Mouse (Mus musculus) fibroblast of lung, adult 2 months (primary cell): ENCODE data around the gene 9230102O04Rik.

ENCODE experiments used
- DNase-seq: peaks from one replicate; pipeline ENCODE4 v3.0.0-alpha.2; 2011; ENCODE audit warnings: low read depth

The 9230102O04Rik gene

DNA sequence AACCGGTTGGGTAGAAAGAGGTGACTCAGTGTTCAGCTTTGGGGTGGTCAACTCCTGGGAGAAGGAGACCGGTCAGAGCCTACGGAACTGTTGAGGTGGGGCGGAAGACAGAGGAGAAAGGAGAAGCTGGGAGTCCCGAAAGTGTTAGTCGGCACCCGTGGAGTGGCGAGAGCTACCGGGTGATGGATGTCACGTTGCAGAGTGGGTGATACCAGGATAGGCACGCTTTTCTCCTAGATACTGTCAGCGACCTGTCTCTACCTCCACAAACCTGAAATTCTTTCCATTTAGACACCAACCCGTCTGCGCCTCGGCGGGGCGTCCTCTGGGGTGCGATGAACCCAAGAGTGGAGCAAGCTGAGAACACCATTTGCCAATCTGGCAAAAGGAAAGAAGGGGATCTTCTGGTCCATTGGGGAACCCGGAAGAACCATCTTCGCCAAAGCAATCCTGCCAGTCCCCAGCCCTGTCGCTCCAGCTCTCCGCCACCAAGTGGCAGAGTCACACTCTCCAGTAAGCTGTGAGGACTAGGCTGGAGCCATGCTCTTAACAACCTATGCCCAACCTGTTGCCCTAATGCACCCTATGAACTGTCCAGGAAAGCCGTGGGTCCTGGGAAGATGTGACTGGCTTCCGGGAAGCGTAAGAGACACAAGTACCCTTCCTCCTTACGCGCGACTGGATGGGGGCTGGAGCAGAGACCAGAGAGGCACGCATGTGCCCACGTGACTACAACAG is at the start of gene 9230102O04Rik:
Gene 9230102O04Rik, minus strand, starts transcription at position 628 of the 738 bp plus-strand sequence.
- no peak for DNase-seq

DNA sequence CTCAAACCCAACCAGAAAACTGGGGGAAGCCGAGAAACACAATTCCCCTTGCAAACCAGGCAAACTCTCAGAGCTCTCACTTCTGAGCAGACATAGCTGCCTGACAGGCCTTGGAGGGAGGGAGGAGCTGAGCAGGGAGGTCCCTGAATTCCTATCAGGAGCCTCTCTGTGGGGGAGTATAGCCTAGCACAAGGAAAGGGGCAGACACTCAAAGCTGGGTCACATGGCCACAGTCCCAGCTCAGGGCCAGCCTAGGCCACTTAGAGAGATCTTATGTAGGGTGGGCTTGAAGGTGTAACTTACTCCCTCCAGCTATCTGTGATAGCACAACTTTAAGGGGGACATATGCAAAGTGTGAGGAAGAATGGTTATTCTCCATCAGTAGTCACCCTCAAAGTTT is 46.6 kb upstream of the 9230102O04Rik start:
- DNase-seq = no peak

DNA sequence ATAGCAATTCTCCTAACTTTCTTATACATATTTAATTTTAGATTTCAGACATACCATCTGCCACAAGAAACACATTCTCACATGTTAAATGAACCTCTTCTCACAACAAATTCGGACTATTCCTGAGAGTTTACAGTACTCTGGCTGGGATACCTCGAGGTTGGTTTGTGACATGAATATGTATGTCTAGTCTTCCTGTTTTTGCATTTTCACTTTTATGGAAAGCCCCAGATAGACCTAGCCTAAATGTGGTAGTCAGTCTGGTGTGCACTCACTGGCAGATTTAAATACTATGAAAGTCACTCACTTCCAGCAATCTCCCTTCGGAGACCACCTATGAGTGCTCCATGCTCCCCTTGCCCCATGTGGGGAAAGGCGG is 37.6 kb upstream of the 9230102O04Rik start:
- no peak for DNase-seq

DNA sequence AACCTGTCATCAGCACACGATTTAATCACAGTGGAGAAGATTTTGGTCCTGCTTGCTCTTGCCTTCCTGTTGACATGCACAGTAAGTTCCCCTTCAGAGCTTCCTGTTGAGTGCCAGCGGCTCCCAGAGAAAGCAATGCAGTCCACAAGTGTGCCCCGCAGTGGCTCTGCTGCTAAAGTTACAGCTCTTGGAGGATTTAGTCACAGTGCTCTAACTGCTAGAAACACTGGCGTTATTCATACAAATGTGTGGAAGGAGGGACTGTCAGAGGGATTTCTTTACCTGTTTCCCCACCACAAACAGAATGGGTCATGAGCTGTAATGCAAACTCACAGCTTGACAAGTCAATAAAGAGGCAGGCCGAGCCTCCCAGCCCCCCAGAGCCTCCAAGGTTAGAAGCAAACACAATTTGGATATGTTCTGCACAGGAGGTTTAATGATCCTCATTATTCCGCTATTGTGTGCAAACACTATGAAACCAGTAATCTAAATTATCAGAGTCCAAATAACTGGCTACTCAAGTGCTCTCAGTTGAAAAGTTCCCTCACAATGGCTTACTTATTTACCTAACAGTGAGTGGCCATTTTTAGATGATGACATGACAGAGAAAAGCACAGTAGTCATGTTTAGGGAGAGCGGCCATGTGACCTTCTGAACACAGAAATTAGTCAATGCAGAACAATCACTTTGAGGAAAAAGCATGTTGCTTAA is 37.0 kb upstream of the 9230102O04Rik start:
- DNase-seq = no peak

DNA sequence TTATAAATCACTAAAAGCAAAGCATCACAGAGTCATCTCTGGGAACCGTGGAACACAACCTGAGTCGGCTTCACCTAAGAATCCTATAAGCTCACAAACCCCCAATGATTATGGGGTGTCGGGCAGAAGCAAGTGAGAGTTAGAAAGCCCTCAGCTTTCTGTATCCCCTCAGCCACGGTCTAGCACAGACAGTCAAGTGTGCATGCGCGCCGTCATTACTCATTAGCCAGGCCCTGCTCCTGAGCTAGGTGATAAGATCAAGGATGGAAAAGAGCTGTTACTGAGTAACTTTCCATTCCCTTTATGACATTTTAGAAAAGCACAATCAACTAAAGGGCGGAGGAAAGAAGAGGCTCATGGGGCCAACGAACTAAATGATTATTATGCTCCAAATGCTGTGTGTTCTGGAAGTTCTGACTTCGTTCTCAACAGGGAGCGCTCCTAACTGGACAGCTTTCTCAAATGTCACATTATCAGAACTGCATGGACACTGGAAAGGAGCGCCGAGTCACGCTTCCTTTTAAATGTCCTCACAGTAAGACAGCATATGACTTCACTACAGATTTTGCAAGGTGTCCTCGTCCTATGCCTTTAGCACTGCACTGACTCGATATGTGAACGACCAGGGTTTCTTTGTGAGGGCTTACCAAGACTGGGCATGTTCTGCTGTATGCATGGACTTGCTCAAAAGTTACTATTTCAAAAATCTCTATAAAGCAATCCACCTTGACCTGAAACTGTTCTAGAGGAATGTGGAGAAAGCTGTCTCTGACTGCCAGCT is 29.5 kb upstream of the 9230102O04Rik start:
- DNase-seq = no peak

DNA sequence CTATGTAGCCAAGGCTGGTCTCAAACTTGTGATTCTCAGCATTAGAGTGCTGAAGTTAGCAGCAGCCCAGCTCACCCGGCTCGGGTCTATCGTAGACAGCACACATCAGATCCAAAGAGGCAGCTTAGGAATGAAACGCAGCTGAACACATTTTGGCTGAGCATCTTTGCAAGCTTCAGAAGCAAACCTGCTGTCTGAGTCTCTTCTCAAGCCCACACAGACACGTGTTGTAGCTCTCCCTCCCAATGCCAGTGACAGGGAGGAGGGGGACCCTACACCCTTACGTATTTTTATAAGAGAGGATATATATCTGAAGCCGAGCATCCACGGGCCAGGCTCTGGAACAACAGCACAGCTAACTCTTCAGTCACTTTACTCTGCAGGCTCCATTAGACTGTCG is 28.3 kb upstream of the 9230102O04Rik start:
- DNase-seq = no peak

DNA sequence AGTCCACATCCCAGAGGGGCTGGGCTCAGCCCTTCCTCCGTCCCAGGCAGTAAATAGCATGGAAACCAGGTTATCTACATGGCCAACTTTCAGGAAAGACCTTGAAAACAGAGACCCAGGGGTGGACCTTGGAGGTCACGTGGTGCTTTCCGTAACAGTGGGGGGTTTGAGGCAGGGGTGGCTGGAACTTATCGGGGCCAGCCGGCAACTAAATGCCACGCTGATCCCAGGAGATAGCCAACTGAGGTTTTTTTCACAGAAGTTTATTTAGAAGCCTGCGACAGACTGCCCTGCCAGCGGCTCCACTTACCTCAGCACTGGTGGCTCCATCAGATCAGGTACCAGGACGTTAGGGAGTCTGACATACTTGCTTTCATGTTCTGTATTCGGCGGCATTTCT is 16.7 kb upstream of the 9230102O04Rik start:
- no peak for DNase-seq

DNA sequence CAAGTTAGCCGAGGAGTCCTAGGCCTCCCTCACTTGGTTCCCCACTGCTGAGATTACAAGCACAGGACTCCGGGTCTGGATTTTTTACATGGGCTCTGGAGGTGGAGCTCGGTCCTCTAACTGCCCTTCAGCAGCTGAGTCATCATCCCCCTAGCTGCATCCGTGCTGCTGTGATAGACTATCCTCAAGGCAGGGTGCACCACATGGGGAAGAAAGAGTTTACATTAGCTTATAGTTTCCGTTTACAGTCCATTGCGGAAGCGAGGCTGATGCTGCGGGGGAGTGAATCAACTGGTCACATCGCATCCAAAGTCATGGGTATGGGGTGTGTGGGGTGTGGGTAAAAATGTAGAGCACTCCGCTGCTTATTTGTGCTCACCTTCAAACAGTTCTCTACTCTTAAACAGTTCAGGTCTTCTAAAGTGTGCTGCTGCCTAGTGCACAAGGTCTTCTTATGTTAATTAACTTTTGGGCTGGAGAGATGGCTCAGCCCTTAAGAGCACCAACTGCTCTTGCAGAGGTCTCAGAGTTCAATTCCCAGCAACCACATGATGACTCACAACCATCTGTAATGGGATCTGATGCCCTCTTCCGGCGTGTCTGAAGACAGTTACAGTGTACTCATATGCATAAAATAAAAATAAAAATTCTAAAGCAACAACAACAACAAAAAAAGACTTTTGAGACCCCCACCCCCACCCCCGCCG is 14.7 kb upstream of the 9230102O04Rik start:
- no peak for DNase-seq

DNA sequence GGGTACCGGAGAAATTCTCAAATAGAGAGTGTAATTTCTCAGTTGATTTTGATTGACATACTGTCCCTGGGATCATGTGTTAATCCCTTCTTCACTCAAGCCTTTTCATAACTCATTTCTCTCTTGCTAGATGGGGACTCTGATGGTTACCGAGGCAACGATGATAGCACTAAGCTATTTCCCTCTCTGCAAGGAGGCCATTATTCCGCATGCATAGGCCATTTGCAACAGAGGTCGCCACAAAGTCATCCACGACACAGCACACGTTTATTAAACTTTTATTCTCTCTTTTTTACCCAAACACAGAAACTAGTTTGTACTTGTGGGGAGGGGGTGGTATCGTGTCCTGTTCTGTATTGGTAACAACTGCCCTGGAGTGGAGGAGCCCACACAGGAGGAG is 8.5 kb upstream of the 9230102O04Rik start:
- no peak for DNase-seq

DNA sequence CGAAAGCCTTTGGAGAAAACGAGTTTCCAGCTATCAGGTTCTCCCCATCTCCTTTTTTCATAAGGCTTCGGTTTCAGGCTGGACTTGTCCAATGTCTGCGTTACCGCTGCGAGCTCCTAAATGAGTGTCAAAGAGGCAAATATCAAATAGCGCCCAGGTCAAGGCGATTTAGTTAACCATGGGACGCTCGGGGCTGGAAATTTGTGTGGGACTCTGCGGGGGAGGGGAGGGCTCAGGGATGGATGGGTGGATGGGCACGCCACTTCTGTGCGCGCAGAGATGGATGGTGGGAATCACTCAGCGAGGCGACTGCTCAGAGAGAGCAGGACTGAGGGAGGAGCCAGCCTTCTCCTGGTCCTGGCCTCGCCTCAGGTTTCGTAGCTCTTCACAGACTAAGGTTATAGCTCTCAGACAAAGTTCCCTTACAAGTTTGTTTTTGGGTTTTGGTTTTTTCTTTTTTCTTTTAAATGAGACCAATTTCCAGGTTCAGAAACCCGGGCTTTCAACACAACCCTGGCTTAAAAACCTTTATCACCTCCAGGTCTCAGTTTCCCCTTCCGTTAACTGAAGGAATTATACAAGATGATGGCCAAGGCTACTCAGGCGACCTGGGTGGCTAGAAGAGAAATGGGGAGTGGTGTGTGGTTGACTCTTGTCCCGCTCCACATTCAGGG is 6.9 kb upstream of the 9230102O04Rik start:
- no peak for DNase-seq

DNA sequence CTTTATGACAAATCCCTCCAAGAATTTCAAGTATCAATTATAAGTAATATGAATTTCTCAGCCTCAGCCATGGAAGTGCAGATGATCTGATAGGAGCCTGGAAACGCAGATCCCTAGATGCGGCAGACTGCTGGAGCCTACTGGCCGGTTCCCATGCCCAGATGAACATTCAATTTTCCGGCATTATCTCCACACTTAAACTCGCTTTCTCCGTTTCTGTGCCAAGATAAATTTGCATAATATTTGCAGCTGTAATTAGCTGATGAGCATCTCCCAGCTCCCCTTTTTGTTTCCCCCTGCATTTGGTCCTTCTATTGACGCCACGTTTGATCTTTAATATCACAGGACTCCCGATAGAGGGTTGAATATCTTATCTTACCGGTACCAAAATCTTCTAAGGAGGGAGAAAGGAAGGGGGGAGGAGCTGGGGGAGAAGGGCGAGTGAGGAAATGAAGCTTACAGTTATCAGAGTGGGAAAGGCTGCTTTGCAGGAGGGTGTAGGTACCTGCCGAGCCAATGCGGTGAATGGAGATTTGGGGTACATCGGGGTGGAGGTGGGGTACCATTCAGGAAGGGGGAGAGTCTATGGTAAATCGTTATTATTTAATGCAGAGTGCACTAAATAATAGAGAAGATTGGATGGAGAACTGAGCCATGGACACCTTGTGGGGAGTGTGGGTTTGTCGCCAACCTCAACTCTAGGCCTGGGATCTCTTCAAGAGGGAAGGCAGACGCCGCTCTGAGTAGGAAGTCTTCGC is 5.7 kb upstream of the 9230102O04Rik start:
- no peak for DNase-seq

DNA sequence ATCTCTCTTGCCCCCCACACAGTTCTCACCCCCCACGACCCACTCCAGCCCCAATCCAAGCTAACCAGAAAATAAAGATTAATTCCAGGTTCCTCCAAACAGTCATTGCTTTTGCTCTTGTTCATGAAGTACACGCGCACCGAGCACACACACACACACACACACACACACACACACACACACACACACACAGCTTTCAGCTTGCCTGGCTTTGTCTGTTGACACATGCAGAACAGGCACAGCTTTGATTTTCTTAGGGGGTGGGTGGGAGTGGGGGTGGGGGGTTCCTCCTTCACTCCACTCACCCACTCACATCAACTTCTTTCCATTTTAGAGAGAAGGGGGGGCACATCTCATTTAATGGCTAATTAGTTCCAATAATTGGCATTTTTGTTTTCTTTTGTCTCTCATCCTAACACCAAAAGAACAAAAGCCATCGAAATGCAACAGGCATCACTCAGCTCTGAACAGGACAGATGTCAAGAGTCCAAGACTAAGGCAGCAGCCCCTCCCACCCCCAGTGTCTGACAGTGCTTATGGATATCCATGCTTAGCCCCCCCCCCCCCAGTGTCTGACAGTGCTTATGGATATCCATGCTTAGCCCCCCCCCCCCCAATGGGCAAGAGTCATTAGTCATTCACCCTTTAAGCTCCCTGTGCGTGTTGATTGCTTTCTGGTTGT is 4.1 kb upstream of the 9230102O04Rik start:
- no peak for DNase-seq

DNA sequence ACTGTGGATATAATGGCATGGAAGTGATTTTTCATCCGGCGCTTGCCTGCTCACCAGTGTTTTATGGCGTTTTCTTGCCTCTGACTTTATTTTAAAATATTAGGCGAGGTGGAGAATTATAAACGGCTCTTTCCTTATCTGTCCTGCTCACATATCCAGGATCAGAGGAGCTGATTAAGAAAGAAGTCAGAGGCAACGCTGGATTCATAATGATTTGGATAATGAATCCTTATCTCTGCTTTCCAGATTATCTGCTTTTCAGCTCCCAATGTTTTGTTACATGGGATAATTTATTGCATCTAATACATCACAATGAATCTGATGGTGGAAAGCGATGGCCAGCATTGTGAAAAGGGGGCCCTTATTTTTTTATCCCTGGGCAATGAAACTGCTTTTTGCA is 3.2 kb upstream of the 9230102O04Rik start:
- DNase-seq = no peak

DNA sequence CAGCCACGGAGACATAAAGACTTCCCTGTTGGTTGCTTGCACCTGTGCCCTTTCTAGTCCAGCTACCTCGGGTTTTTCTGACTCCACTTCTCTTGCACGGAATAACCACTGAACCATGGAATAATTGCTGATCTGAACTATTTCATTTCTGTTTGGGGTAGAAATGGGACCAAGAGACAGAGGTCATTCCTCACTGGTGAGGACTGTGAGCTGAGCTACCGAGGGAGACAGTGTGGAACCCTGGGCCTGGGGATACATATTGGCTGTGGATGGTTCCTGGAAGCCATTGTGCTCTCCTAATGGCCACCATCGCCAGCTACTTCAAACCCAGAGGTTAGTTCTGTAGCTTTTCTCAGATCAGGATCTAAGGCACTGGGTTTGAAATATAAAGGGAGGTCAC is 1.6 kb upstream of the 9230102O04Rik start:
- no peak for DNase-seq

DNA sequence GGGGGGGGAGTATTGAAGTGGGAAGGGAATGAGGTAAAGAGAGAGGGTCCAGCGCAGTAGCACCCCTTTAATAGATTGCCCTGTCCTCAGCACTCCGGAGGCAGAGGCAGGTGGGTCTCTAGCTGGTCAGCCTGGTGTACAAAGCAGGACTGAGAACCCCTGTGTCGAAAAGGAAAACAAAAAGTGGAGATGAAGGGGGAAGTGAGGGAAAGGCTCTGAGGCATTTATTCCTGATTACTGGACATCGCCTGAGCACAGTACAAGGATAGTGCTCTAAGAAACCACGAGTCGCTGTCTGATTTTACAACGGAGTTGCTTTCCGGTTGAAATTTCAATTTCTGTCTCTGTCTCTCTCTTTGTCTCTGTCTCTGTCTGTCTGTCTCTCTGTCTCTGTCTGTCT is 911 bp upstream of the 9230102O04Rik start:
- no peak for DNase-seq

DNA sequence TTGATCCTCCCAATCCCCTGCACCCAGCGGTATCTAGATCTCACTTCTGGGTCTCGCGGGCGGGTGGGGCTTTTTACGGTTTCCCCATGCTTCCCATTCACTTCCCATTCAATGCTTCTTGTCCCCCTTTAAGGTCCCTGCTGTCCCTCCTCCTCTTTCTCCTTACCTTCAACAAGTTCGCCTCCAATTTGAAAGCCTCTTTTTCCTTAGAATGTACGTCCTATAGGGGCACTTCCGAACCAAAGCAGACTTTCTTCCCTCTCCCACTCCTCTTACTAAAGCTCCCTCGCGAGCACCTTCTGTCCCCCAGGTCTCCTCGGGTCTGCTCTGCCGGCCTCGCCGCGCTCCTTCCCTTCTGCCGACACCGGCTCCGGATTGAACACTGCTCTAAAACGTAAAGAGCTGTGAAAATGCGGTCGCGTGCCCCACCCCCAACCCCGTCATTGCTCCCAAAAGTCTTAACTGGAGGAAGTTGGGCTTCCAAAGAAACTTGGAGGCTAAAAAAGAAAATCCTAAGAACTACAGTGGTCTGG is 377 bp upstream of the 9230102O04Rik start, which contains the start of gene Gata3:
Gene Gata3, minus strand, starts transcription at position 384 of the 533 bp plus-strand sequence.
- DNase-seq = no peak

DNA sequence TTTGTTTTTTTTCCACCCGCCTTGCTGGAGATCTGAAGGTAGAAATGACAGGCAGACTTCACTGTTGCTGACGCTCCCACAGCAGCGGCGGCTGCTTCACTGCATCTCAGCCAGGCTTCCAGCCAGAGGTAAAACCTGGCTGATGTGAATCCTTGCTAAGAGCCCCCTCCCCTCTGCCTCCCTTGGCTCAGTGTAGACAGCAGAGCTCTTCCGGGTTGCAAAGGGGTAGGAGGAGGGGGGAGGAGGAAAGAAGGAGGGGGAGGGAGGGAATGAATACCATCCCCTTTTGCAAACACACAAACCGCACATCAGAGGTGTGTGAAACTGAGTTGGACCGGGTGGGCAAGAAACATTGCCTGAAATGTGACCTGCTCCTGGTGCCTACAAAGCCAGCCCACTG is 1.7 kb downstream of the 9230102O04Rik start:
- no peak for DNase-seq

DNA sequence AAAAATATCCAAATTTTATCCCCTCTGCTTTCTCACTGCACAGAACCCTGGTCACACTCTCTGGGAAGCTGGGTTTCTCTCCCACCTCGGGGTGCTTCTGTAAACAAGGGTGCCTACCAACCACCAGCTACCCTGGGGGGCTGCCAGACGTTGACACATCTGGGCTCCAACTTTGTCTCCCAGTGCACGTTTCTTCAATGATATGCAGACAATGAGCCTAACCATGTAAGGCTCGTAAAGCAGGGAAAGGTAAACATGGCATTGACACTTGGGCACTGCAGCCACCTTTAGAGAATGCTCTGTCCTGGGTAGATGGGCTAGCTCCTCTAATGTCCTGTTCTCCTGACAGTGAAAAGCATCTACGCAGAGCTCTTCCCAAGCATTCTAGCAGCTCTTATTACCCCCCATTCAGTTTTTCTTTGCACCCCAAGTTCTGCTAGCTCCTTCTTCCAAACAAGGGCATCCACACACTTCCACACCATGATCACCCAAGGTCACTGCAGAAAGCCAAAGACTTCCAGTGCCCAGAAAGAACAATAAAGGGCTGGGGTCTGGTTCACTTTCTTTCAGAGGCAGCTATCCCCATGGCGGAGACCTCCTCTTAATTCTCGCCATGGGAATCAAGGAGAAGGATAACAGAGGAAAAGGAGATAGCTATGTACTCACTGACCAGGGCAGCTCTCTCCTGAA is 2.3 kb downstream of the 9230102O04Rik start:
- no peak for DNase-seq

DNA sequence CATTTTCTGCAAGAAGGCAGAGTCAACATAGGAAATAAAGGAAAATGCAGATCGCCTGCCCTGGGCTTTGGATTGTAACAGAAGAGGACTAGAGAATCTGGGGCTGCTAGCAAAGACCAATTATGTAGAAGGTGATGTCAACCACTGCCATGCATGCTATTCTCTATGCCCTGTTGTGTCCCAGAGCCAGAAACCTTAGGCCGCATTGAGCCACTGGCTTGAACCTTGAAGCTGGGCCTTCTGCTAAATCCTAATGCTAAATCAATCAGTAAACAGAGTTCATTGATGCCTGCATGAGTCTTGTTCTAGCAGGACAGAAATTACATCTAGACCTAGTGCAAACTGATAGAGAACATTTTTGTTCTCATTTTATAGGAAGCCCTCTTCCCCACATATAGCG is 3.3 kb downstream of the 9230102O04Rik start:
- DNase-seq = no peak
